Comparison of ENCODE assay signal across 9 mouse cellular contexts in genomic region chr17:34399394-34399715, GRCm38 (mm10). TPM values are rescaled to one million over a fixed set of nuclear protein-coding genes. Genes with fewer than 3 reads are reported as not detected.
DNase-seq lines count a peak whose midpoint lies in the region; ATAC-seq and TF ChIP-seq lines count a peak whose summit lies in the region.
"Had no signal": no experiment of that assay in that cellular context is flagged by ENCODE, and none has a peak within 500 bp of the region (broad histone marks: within the 10 kb centered on the region; RNA-seq: fewer than 3 reads in every experiment).

No protein-coding gene starts in this region.

- no peak for ATAC-seq in kidney, postnatal 0 days (replicated peaks; ENCODE audit: low FRiP score, low read depth)
- ATAC-seq in embryonic facial prominence, embryonic 11.5 days (replicated peaks; ENCODE audit: insufficient number of reproducible peaks, low FRiP score, low TSS enrichment, low read depth), result no peak
- ATAC-seq in hindbrain, postnatal 0 days, result peak; percentile 16
- ATAC-seq in midbrain, postnatal 0 days (ENCODE audit: low FRiP score), result no peak
- ATAC-seq in granulocyte monocyte progenitor cell, adult 5-6 weeks (replicated peaks; ENCODE audit: poor library complexity, severe bottlenecking), result no peak
- no peak for ATAC-seq in CD4-positive, CD25-positive, alpha-beta regulatory T cell, adult 4 months

- no peak overlapping the region for H3K9ac ChIP-seq in kidney, postnatal 0 days (ENCODE audit: low read depth, low read length)
- peak overlapping the region; percentile 65 for H3K9ac ChIP-seq in embryonic facial prominence, embryonic 11.5 days (replicated peaks; ENCODE audit: low read length)
- peak overlapping the region; percentile 91 for H3K9ac ChIP-seq in hindbrain, postnatal 0 days (replicated peaks; ENCODE audit: low read length)
- no peak overlapping the region for H3K9ac ChIP-seq in midbrain, postnatal 0 days (replicated peaks; ENCODE audit: low read length, poor library complexity, severe bottlenecking)

- H3K27me3 ChIP-seq in kidney, postnatal 0 days (ENCODE audit: insufficient read depth, low read length), result no peaks in the 10 kb centered on the region
- no peaks in the 10 kb centered on the region for H3K27me3 ChIP-seq in embryonic facial prominence, embryonic 11.5 days (ENCODE audit: control insufficient read depth, insufficient read depth, low read length)
- no peaks in the 10 kb centered on the region for H3K27me3 ChIP-seq in hindbrain, postnatal 0 days (ENCODE audit: insufficient read depth, low read length)
- no peaks in the 10 kb centered on the region for H3K27me3 ChIP-seq in midbrain, postnatal 0 days (ENCODE audit: insufficient read depth, low read length)

- no peak overlapping the region; the same call in 1 of the 2 replicates for H3K4me3 ChIP-seq in kidney, postnatal 0 days (replicated peaks; ENCODE audit: low read depth, low read length)
- H3K4me3 ChIP-seq in embryonic facial prominence, embryonic 11.5 days (ENCODE audit: low read depth, low read length), result no peak overlapping the region; the same call in 1 of the 2 replicates
- H3K4me3 ChIP-seq in hindbrain, postnatal 0 days (ENCODE audit: low read length), result peak overlapping the region; percentile 64
- peak overlapping the region; percentile 59 for H3K4me3 ChIP-seq in midbrain, postnatal 0 days (ENCODE audit: low read depth, low read length)

- H3K9me3 ChIP-seq in kidney, postnatal 0 days (replicated peaks; ENCODE audit: low read length), result no peaks in the 10 kb centered on the region
- H3K9me3 ChIP-seq in embryonic facial prominence, embryonic 11.5 days (replicated peaks; ENCODE audit: control insufficient read depth, low read length), result no peaks in the 10 kb centered on the region
- no peaks in the 10 kb centered on the region for H3K9me3 ChIP-seq in hindbrain, postnatal 0 days (ENCODE audit: low read length)
- H3K9me3 ChIP-seq in midbrain, postnatal 0 days (ENCODE audit: low read length), result no peaks in the 10 kb centered on the region

- H3K36me3 ChIP-seq in kidney, postnatal 0 days (ENCODE audit: insufficient read depth, low read length), result no peaks in the 10 kb centered on the region
- H3K36me3 ChIP-seq in embryonic facial prominence, embryonic 11.5 days (replicated peaks; ENCODE audit: control insufficient read depth, insufficient read depth, low read depth, low read length), result no peaks in the 10 kb centered on the region
- H3K36me3 ChIP-seq in hindbrain, postnatal 0 days (ENCODE audit: insufficient read depth, low read length), result no peaks in the 10 kb centered on the region
- no peaks in the 10 kb centered on the region for H3K36me3 ChIP-seq in midbrain, postnatal 0 days (ENCODE audit: insufficient read depth, low read length)

- peak overlapping the region; percentile 75; the same call in 1 of the 2 replicates for H3K4me2 ChIP-seq in kidney, postnatal 0 days (ENCODE audit: low read length)
- no peak overlapping the region for H3K4me2 ChIP-seq in embryonic facial prominence, embryonic 11.5 days (ENCODE audit: low read depth, low read length)
- peak overlapping the region; percentile 73 for H3K4me2 ChIP-seq in hindbrain, postnatal 0 days (ENCODE audit: low read depth, low read length)
- peak overlapping the region; percentile 71 for H3K4me2 ChIP-seq in midbrain, postnatal 0 days (ENCODE audit: low read depth, low read length, poor library complexity, severe bottlenecking)

- H3K27ac ChIP-seq in kidney, postnatal 0 days, result no peak overlapping the region
- no peak overlapping the region for H3K27ac ChIP-seq in embryonic facial prominence, embryonic 11.5 days (replicated peaks; ENCODE audit: low read depth, low read length)
- peak overlapping the region; percentile 99 for H3K27ac ChIP-seq in hindbrain, postnatal 0 days
- H3K27ac ChIP-seq in midbrain, postnatal 0 days (ENCODE audit: low read depth, low read length), result peak overlapping the region; percentile 98

- no peak for TF ChIP-seq CTCF in kidney, postnatal 0 days (IDR thresholded peaks at IDR 0.05; ENCODE audit: low read depth)
- TF ChIP-seq CTCF in hindbrain, postnatal 0 days (IDR thresholded peaks at IDR 0.05; ENCODE audit: low read depth), result no peak
- TF ChIP-seq CTCF in midbrain, postnatal 0 days (IDR thresholded peaks at IDR 0.05), result no peak

- 53% methylated on average over 4 of the region's 4 CpGs for WGBS in kidney, postnatal 0 days
- WGBS in embryonic facial prominence, embryonic 11.5 days, result 48% methylated on average over 4 of the region's 4 CpGs
- 30% methylated on average over 4 of the region's 4 CpGs for WGBS in hindbrain, postnatal 0 days
- 30% methylated on average over 4 of the region's 4 CpGs for WGBS in midbrain, postnatal 0 days

- H3K4me1 ChIP-seq in kidney, postnatal 0 days (replicated peaks; ENCODE audit: insufficient read depth, low read length), result no peaks in the 10 kb centered on the region
- H3K4me1 ChIP-seq in embryonic facial prominence, embryonic 11.5 days (ENCODE audit: control insufficient read depth, insufficient read depth, low read length), result no peaks in the 10 kb centered on the region
- H3K4me1 ChIP-seq in hindbrain, postnatal 0 days (ENCODE audit: insufficient read depth, low read length), result no peaks in the 10 kb centered on the region
- no peaks in the 10 kb centered on the region for H3K4me1 ChIP-seq in midbrain, postnatal 0 days (ENCODE audit: insufficient read depth, low read length)

- DNase-seq in kidney, postnatal 0 days (ENCODE audit: low spot score), result peak; percentile 17
- no peak for DNase-seq in kidney, postnatal 25 days
- no peak for DNase-seq in embryonic facial prominence, embryonic 11.5 days (ENCODE audit: low spot score)
- no peak for DNase-seq in hindbrain, postnatal 0 days (ENCODE audit: low spot score)
- DNase-seq in midbrain, postnatal 0 days (ENCODE audit: low spot score), result no peak
- DNase-seq in left cerebral cortex, adult 18-20 months (ENCODE audit: low spot score in 2 of 2), result no peak
- DNase-seq: layer of hippocampus, adult 9-11 months had no signal

RNA-seq across cellular contexts. Expression of gene BC051142, which starts 0.7 kb away (rescaled TPM):
- polyA plus RNA-seq in kidney, postnatal 0 days (2015; fragmentation: Nextera tagmentation; extraction: Ambion mirVana), result 1.2 and 1.4 TPM in 2 replicates
- polyA plus RNA-seq in embryonic facial prominence, embryonic 11.5 days (2014; fragmentation: Nextera tagmentation; extraction: Ambion mirVana), result 0.39 and 0.72 TPM in 2 replicates
- total RNA-seq in hindbrain, postnatal 0 days (2014; rRNA removed), result 5.2 and 6.8 TPM in 2 replicates
- 4.4 and 5.0 TPM in 2 replicates for polyA plus RNA-seq in hindbrain, postnatal 0 days (2015; fragmentation: Nextera tagmentation; extraction: Ambion mirVana)
- 2.0 and 9.2 TPM in 2 replicates for total RNA-seq in midbrain, postnatal 0 days (2014; rRNA removed)
- 6.7 and 7.8 TPM in 2 replicates for polyA plus RNA-seq in midbrain, postnatal 0 days (2015; fragmentation: Nextera tagmentation; extraction: Ambion mirVana)
- total RNA-seq in granulocyte monocyte progenitor cell, adult 5-6 weeks (2014; fragmentation: Nextera tagmentation), result not detected in 2 replicates
- total RNA-seq in granulocyte monocyte progenitor cell, adult 5-6 weeks (2017), result 0.21 TPM in 1 of 2 replicates, not detected in the other
- 1 to 10 TPM; 1.8 to 1.9 TPM for polyA plus RNA-seq in CD4-positive, CD25-positive, alpha-beta regulatory T cell, adult 4 months (2017; shearing (Covaris generic))
- total RNA-seq in left cerebral cortex, adult 18-20 months (2021), result 1 to 10 TPM; 2.1 to 4.4 TPM

RNA-seq across cellular contexts. Expression of gene Btnl1, which starts 22.4 kb away (rescaled TPM):
- not detected in 2 replicates for polyA plus RNA-seq in kidney, postnatal 0 days (2015; fragmentation: Nextera tagmentation; extraction: Ambion mirVana)
- not detected in 2 replicates for polyA plus RNA-seq in embryonic facial prominence, embryonic 11.5 days (2014; fragmentation: Nextera tagmentation; extraction: Ambion mirVana)
- not detected in 2 replicates for total RNA-seq in hindbrain, postnatal 0 days (2014; rRNA removed)
- polyA plus RNA-seq in hindbrain, postnatal 0 days (2015; fragmentation: Nextera tagmentation; extraction: Ambion mirVana), result not detected in 2 replicates
- not detected in 2 replicates for total RNA-seq in midbrain, postnatal 0 days (2014; rRNA removed)
- polyA plus RNA-seq in midbrain, postnatal 0 days (2015; fragmentation: Nextera tagmentation; extraction: Ambion mirVana), result not detected in 2 replicates
- total RNA-seq in granulocyte monocyte progenitor cell, adult 5-6 weeks (2014; fragmentation: Nextera tagmentation), result not detected in 2 replicates
- total RNA-seq in granulocyte monocyte progenitor cell, adult 5-6 weeks (2017), result not detected in 2 replicates
- polyA plus RNA-seq in CD4-positive, CD25-positive, alpha-beta regulatory T cell, adult 4 months (2017; shearing (Covaris generic)), result not detected
- not detected for total RNA-seq in left cerebral cortex, adult 18-20 months (2021)

RNA-seq across cellular contexts. Expression of gene Btnl2, which starts 44.7 kb away (rescaled TPM):
- 0.04 TPM in 1 of 2 replicates, not detected in the other for polyA plus RNA-seq in kidney, postnatal 0 days (2015; fragmentation: Nextera tagmentation; extraction: Ambion mirVana)
- 0.08 TPM in 1 of 2 replicates, not detected in the other for polyA plus RNA-seq in embryonic facial prominence, embryonic 11.5 days (2014; fragmentation: Nextera tagmentation; extraction: Ambion mirVana)
- not detected in 2 replicates for total RNA-seq in hindbrain, postnatal 0 days (2014; rRNA removed)
- 0.08 TPM in 1 of 2 replicates, not detected in the other for polyA plus RNA-seq in hindbrain, postnatal 0 days (2015; fragmentation: Nextera tagmentation; extraction: Ambion mirVana)
- not detected in 2 replicates for total RNA-seq in midbrain, postnatal 0 days (2014; rRNA removed)
- not detected in 2 replicates for polyA plus RNA-seq in midbrain, postnatal 0 days (2015; fragmentation: Nextera tagmentation; extraction: Ambion mirVana)
- total RNA-seq in granulocyte monocyte progenitor cell, adult 5-6 weeks (2014; fragmentation: Nextera tagmentation), result not detected in 2 replicates
- not detected in 2 replicates for total RNA-seq in granulocyte monocyte progenitor cell, adult 5-6 weeks (2017)
- polyA plus RNA-seq in CD4-positive, CD25-positive, alpha-beta regulatory T cell, adult 4 months (2017; shearing (Covaris generic)), result under 1 TPM in 1 of 2 experiments, not detected in 1; 0.23 TPM
- total RNA-seq in left cerebral cortex, adult 18-20 months (2021), result under 1 TPM; 0.63 to 0.68 TPM

Comparison
In these comparisons a context has a peak if more than half of its experiments do, and no peak if none do; other contexts are left out.
1. H3K27ac ChIP-seq: peak in hindbrain, postnatal 0 days (single experiment) and midbrain, postnatal 0 days (single experiment); none in kidney, postnatal 0 days (single experiment) and embryonic facial prominence, embryonic 11.5 days (single experiment).
2. H3K4me3 ChIP-seq: peak in hindbrain, postnatal 0 days (single experiment) and midbrain, postnatal 0 days (single experiment); none in kidney, postnatal 0 days (single experiment) and embryonic facial prominence, embryonic 11.5 days (single experiment).
3. H3K9ac ChIP-seq: peak in embryonic facial prominence, embryonic 11.5 days (single experiment) and hindbrain, postnatal 0 days (single experiment); none in kidney, postnatal 0 days (single experiment) and midbrain, postnatal 0 days (single experiment).